Mouse (Mus musculus): ENCODE measurements at regions not wholly inside any gene's neighbourhood (a gene's known extent, or its start where the extent isn't known, plus 50 kb on each side); places are given as distances from the start of the nearest gene placed in this dataset.
A peak's percentile ranks its signal among the peaks of the same experiment; 100 is the strongest.

DNA sequence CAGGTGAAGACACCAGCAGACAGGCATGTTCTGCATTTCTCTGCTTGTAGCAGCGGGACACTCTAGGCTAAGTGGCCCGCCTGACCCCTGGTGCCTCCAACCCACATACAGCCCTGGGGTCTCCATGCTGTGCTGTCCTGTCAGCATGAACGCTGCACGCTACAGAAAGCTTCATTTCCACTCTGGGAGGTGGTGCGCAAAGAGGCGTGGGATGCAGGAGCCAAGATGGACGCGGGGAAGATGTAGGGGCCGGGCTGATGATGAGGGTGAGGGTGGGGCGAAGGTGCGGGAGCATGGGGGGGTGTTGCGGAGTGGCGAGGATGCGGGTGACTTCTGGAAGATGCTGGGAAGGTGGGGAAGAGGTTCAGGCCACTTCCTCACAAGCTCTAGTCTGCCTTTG is 88.6 kb upstream of the Hmga2 start:
- DNase-seq (ENCODE audit: low spot score), result no peak
- 15% methylated on average over 14 of the region's 14 CpGs for WGBS
- no peak overlapping the region for H3K27ac ChIP-seq (ENCODE audit: low read depth, low read length)
- no peak overlapping the region for H3K4me3 ChIP-seq (ENCODE audit: low read depth, low read length)
- H3K36me3 ChIP-seq (ENCODE audit: control insufficient read depth, insufficient read depth, low read length), result no peaks in the 10 kb centered on the region
- no peak for ATAC-seq
- H3K9ac ChIP-seq (ENCODE audit: low read length), result peak overlapping the region; percentile 17; the same call in 1 of the 2 replicates
- H3K27me3 ChIP-seq (replicated peaks; ENCODE audit: control insufficient read depth, insufficient read depth, low read length), result no peaks in the 10 kb centered on the region
- no peaks in the 10 kb centered on the region; the same call in 1 of the 2 replicates for H3K4me1 ChIP-seq (ENCODE audit: control insufficient read depth, insufficient read depth, low read length)
- peak overlapping the region; percentile 41 for H3K4me2 ChIP-seq (ENCODE audit: low read length)
- H3K9me3 ChIP-seq (replicated peaks; ENCODE audit: control insufficient read depth, low read length), result no peaks in the 10 kb centered on the region

- 22% methylated on average over 10 of the region's 10 CpGs for WGBS
- Histone ChIP-seq H3K9ac (ENCODE audit: low read length) (no peak overlapping the region), H3K9me3 (replicated peaks; ENCODE audit: control insufficient read depth, low read length) (no peaks in the 10 kb centered on the region), H3K4me2 (ENCODE audit: low read length) (no peak overlapping the region), H3K27ac (ENCODE audit: low read depth, low read length) (no peak overlapping the region), H3K4me1 (ENCODE audit: control insufficient read depth, insufficient read depth, low read length) (no peaks in the 10 kb centered on the region; the same call in 1 of the 2 replicates), H3K27me3 (replicated peaks; ENCODE audit: control insufficient read depth, insufficient read depth, low read length) (no peaks in the 10 kb centered on the region), H3K4me3 (ENCODE audit: low read depth, low read length) (no peak overlapping the region), H3K36me3 (ENCODE audit: control insufficient read depth, insufficient read depth, low read length) (no peaks in the 10 kb centered on the region)
- no peak for ATAC-seq
- DNase-seq (ENCODE audit: low spot score), result peak; percentile 45
Measured at GRCm38 (mm10) chr10:120563926-120564325, 87.7 kb upstream of the Hmga2 start.

DNA sequence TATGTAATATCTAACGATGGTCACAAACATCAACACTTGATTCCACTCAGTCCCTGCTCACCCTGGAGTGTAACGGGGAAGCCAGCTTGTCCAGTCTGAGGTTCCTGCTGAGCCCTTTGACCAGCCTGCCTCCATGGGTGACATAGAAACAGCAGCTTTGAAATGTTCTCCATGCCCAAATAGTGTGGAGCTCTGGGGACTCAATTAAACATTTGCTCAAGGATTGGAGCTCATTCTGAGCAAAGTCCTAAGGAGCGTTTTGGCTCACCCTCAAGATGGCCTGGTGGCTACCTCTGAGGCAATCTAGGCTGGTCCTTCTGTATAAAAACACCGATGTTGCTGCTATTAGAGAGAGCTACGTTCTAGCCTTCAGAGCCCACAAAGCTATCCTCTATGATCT is 85.6 kb upstream of the Hmga2 start:
- Histone ChIP-seq H3K4me2 (ENCODE audit: low read length) (no peak overlapping the region), H3K27ac (ENCODE audit: low read depth, low read length) (no peak overlapping the region), H3K9ac (ENCODE audit: low read length) (no peak overlapping the region), H3K36me3 (ENCODE audit: control insufficient read depth, insufficient read depth, low read length) (no peaks in the 10 kb centered on the region), H3K4me3 (ENCODE audit: low read depth, low read length) (no peak overlapping the region), H3K27me3 (replicated peaks; ENCODE audit: control insufficient read depth, insufficient read depth, low read length) (no peaks in the 10 kb centered on the region), H3K9me3 (replicated peaks; ENCODE audit: control insufficient read depth, low read length) (no peaks in the 10 kb centered on the region), H3K4me1 (ENCODE audit: control insufficient read depth, insufficient read depth, low read length) (no peaks in the 10 kb centered on the region; the same call in 1 of the 2 replicates)
- WGBS, result 92% methylated on average over 5 of the region's 5 CpGs
- DNase-seq (ENCODE audit: low spot score) (no peak), ATAC-seq (no peak)

GRCm38 (mm10) chr10:120557850-120558447 is 81.7 kb upstream of the Hmga2 start:
- 86% methylated on average over 10 of the region's 10 CpGs for WGBS
- Histone ChIP-seq H3K9me3 (replicated peaks; ENCODE audit: control insufficient read depth, low read length) (no peaks in the 10 kb centered on the region), H3K9ac (ENCODE audit: low read length) (no peak overlapping the region), H3K27me3 (replicated peaks; ENCODE audit: control insufficient read depth, insufficient read depth, low read length) (no peaks in the 10 kb centered on the region), H3K4me3 (ENCODE audit: low read depth, low read length) (no peak overlapping the region), H3K4me1 (ENCODE audit: control insufficient read depth, insufficient read depth, low read length) (0 out of 2 replicates have a peak, but pooled peaks cover 2% of the 10 kb centered on the region), H3K27ac (ENCODE audit: low read depth, low read length) (no peak overlapping the region), H3K4me2 (ENCODE audit: low read length) (no peak overlapping the region), H3K36me3 (ENCODE audit: control insufficient read depth, insufficient read depth, low read length) (no peaks in the 10 kb centered on the region)
- ATAC-seq (no peak), DNase-seq (ENCODE audit: low spot score) (no peak)

DNA sequence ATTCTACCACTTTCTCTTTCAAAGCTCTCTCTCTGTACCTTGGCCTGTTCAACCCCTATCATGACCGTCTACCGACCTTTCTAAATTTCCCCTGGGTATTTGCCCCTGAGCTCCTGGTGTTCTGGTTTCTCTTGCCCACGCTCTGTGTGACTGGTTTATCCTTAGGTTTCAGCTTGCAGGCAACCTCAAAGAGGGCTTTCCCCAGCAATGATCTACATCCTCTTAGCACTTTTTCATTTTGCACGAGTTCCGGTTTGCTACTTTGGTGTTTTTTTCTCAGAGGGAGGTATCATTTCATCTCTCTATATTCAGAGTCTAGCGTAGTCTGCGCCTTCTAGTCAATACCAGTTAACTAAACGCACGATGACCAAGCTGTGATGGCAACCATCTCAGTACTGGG is 79.8 kb upstream of the Hmga2 start:
- 0 out of 2 replicates have a peak, but pooled peaks cover 4% of the 10 kb centered on the region for H3K4me1 ChIP-seq (ENCODE audit: control insufficient read depth, insufficient read depth, low read length)
- no peak for DNase-seq (ENCODE audit: low spot score)
- no peak overlapping the region for H3K9ac ChIP-seq (ENCODE audit: low read length)
- 91% methylated on average over 9 of the region's 9 CpGs for WGBS
- H3K4me3 ChIP-seq (ENCODE audit: low read depth, low read length), result no peak overlapping the region
- H3K27me3 ChIP-seq (replicated peaks; ENCODE audit: control insufficient read depth, insufficient read depth, low read length), result 0 out of 2 replicates have a peak, but pooled peaks cover 4% of the 10 kb centered on the region
- no peaks in the 10 kb centered on the region for H3K9me3 ChIP-seq (replicated peaks; ENCODE audit: control insufficient read depth, low read length)
- no peak for ATAC-seq
- H3K4me2 ChIP-seq (ENCODE audit: low read length), result no peak overlapping the region
- no peak overlapping the region for H3K27ac ChIP-seq (ENCODE audit: low read depth, low read length)
- no peaks in the 10 kb centered on the region for H3K36me3 ChIP-seq (ENCODE audit: control insufficient read depth, insufficient read depth, low read length)

DNA sequence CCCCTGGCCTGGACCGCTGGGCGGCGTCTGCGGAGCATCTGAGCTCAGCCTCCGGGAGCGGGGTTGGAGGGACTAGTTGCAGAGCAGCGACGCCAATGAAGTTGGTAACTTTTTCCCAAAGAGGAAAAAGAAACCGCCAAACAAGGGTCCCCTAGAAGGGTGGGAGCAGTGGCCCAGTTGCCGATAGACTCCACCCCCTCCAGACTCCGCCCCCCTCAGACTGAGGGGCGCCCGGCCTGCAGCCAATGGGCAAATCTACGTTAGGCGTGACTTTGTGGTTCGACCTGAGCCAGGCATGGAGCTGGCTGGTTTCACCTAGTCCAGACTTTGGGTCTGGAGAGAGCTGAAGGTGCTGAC is 76.8 kb upstream of the Hmga2 start:
- H3K27me3 ChIP-seq (replicated peaks; ENCODE audit: control insufficient read depth, insufficient read depth, low read length), result 0 out of 2 replicates have a peak, but pooled peaks cover 8% of the 10 kb centered on the region
- H3K4me1 ChIP-seq (ENCODE audit: control insufficient read depth, insufficient read depth, low read length), result 0 out of 2 replicates have a peak, but pooled peaks cover 4% of the 10 kb centered on the region
- peak; percentile 49 for DNase-seq (ENCODE audit: low spot score)
- peak overlapping the region; percentile 70 for H3K9ac ChIP-seq (ENCODE audit: low read length)
- H3K4me2 ChIP-seq (ENCODE audit: low read length), result peak overlapping the region; percentile 99
- ATAC-seq, result peak; percentile 64
- peak overlapping the region; percentile 49 for H3K4me3 ChIP-seq (ENCODE audit: low read depth, low read length)
- no peaks in the 10 kb centered on the region for H3K9me3 ChIP-seq (replicated peaks; ENCODE audit: control insufficient read depth, low read length)
- H3K27ac ChIP-seq (ENCODE audit: low read depth, low read length), result no peak overlapping the region
- under 1% methylated on average over 16 of the region's 16 CpGs for WGBS
- no peaks in the 10 kb centered on the region for H3K36me3 ChIP-seq (ENCODE audit: control insufficient read depth, insufficient read depth, low read length)

GRCm38 (mm10) chr10:120552341-120553096 is 76.2 kb upstream of the Hmga2 start:
- peak overlapping the region; percentile 49 for H3K4me3 ChIP-seq (ENCODE audit: low read depth, low read length)
- H3K27me3 ChIP-seq (replicated peaks; ENCODE audit: control insufficient read depth, insufficient read depth, low read length), result 0 out of 2 replicates have a peak, but pooled peaks cover 8% of the 10 kb centered on the region
- H3K27ac ChIP-seq (ENCODE audit: low read depth, low read length), result no peak overlapping the region
- under 1% methylated on average over 56 of the region's 56 CpGs for WGBS
- H3K36me3 ChIP-seq (ENCODE audit: control insufficient read depth, insufficient read depth, low read length), result no peaks in the 10 kb centered on the region
- no peaks in the 10 kb centered on the region for H3K9me3 ChIP-seq (replicated peaks; ENCODE audit: control insufficient read depth, low read length)
- H3K9ac ChIP-seq (ENCODE audit: low read length), result peak overlapping the region; percentile 70
- H3K4me1 ChIP-seq (ENCODE audit: control insufficient read depth, insufficient read depth, low read length), result 0 out of 2 replicates have a peak, but pooled peaks cover 4% of the 10 kb centered on the region
- peak overlapping the region; percentile 99 for H3K4me2 ChIP-seq (ENCODE audit: low read length)
- peak; percentile 49 for DNase-seq (ENCODE audit: low spot score)
- peak; percentile 78 for ATAC-seq

DNA sequence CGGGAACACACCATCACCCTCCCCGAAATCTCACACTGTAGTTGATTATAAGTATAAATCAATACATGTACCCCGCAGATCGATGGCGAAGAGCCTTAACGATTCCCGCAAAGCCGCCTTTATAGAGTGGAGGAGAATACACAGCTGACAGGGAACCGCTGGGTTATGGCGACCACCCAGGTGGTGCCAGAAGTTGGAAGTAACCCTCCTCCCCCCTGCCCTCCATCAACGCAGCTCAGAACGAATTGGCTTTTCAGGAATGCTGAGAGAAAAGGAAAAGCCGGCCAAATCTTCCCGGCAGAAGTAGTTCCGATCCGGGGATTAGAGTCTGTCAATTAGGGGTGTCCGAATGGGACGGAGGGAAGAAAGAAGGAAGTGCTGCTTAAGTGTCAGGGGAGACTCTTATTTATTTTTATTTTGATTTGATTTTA is 75.6 kb upstream of the Hmga2 start:
- ATAC-seq, result peak; percentile 54
- DNase-seq (ENCODE audit: low spot score), result peak; percentile 47
- Histone ChIP-seq H3K4me1 (ENCODE audit: control insufficient read depth, insufficient read depth, low read length) (0 out of 2 replicates have a peak, but pooled peaks cover 4% of the 10 kb centered on the region), H3K4me3 (ENCODE audit: low read depth, low read length) (peak overlapping the region; percentile 49), H3K27me3 (replicated peaks; ENCODE audit: control insufficient read depth, insufficient read depth, low read length) (0 out of 2 replicates have a peak, but pooled peaks cover 8% of the 10 kb centered on the region), H3K36me3 (ENCODE audit: control insufficient read depth, insufficient read depth, low read length) (no peaks in the 10 kb centered on the region), H3K27ac (ENCODE audit: low read depth, low read length) (no peak overlapping the region), H3K4me2 (ENCODE audit: low read length) (peak overlapping the region; percentile 99), H3K9ac (ENCODE audit: low read length) (peak overlapping the region; percentile 70), H3K9me3 (replicated peaks; ENCODE audit: control insufficient read depth, low read length) (no peaks in the 10 kb centered on the region)
- under 1% methylated on average over 18 of the region's 18 CpGs for WGBS

GRCm38 (mm10) chr10:120547164-120547563 is 70.9 kb upstream of the Hmga2 start:
- Histone ChIP-seq H3K36me3 (ENCODE audit: control insufficient read depth, insufficient read depth, low read length) (no peaks in the 10 kb centered on the region), H3K27me3 (replicated peaks; ENCODE audit: control insufficient read depth, insufficient read depth, low read length) (0 out of 2 replicates have a peak, but pooled peaks cover 8% of the 10 kb centered on the region), H3K4me2 (ENCODE audit: low read length) (no peak overlapping the region), H3K27ac (ENCODE audit: low read depth, low read length) (no peak overlapping the region), H3K4me3 (ENCODE audit: low read depth, low read length) (no peak overlapping the region), H3K9ac (ENCODE audit: low read length) (no peak overlapping the region), H3K4me1 (ENCODE audit: control insufficient read depth, insufficient read depth, low read length) (no peaks in the 10 kb centered on the region), H3K9me3 (replicated peaks; ENCODE audit: control insufficient read depth, low read length) (no peaks in the 10 kb centered on the region)
- DNase-seq (ENCODE audit: low spot score), result no peak
- 92% methylated on average over 11 of the region's 11 CpGs for WGBS
- ATAC-seq, result no peak

All from forebrain, embryonic 14.5 days (tissue).